Comparison of ENCODE assay signal across 1 mouse cellular context in the genomic region with DNA sequence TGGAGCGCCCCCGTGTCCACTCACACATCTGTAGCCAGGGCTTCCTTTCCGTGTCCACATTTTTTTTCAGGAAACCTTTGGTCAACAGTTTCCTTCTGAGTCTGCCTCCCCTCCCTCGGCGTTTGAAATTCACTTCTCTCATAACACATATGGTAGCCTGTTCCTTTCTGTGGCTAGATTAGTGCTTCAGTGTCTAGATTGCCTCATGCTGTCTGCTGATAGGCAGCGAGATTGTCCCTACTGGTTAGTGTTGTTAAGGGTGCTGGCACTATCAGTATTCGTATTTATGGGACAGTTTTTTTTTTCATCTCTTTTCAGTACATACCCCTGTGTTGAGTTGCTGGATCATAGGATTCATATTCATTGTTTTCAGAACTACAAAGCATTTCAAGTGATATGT.
A peak's percentile ranks its signal among the peaks of the same experiment; 100 is the strongest.
TF ChIP-seq lines count a peak whose summit lies in the region.

No protein-coding gene starts in this region.

TF ChIP-seq in MEL, 35 proteins besides CTCF, POLR2A, EP300 and RAD21 (continued from another document):
- TF ChIP-seq ZMIZ1 (IDR thresholded peaks at IDR 0.05; ENCODE audit: low read depth, low read length), result no peak
- TF ChIP-seq NRF1 (IDR thresholded peaks at IDR 0.05; ENCODE audit: insufficient read depth, low read depth, low read length, poor library complexity, severe bottlenecking), result no peak
- TF ChIP-seq BHLHE40 (IDR thresholded peaks at IDR 0.05; ENCODE audit: borderline replicate concordance, low read depth, low read length), result 0 out of 2 replicates have a peak, but pooled peaks have one; percentile 14
- 0 out of 2 replicates have a peak, but pooled peaks have one; percentile 40 for TF ChIP-seq TBP (IDR thresholded peaks at IDR 0.05; ENCODE audit: low read depth, low read length)
- 0 out of 2 replicates have a peak, but pooled peaks have one; percentile 35 for TF ChIP-seq JUND (IDR thresholded peaks at IDR 0.05; ENCODE audit: low read depth, low read length)
- TF ChIP-seq MAZ (IDR thresholded peaks at IDR 0.05; ENCODE audit: low read depth, low read length), result no peak
